Mouse (Mus musculus) ES-E14 (cell line): ENCODE results near the gene Best3.

Experiments
- CHD2 ChIP-seq: IDR thresholded peaks from 2 replicates; pipeline ENCODE4 v1.6.1; 2014; ENCODE audit warnings: mild to moderate bottlenecking, low read depth, low read length, inconsistent platforms
- ZC3H11A ChIP-seq: IDR thresholded peaks from 2 replicates; pipeline ENCODE4 v1.6.1; 2012; ENCODE audit warnings: low read depth, mild to moderate bottlenecking, inconsistent platforms, low read length, borderline replicate concordance
- ZNF384 ChIP-seq: IDR thresholded peaks from 2 replicates; pipeline ENCODE4 v1.6.1; 2012; ENCODE audit warnings: low read depth, low read length, inconsistent platforms

DNA sequence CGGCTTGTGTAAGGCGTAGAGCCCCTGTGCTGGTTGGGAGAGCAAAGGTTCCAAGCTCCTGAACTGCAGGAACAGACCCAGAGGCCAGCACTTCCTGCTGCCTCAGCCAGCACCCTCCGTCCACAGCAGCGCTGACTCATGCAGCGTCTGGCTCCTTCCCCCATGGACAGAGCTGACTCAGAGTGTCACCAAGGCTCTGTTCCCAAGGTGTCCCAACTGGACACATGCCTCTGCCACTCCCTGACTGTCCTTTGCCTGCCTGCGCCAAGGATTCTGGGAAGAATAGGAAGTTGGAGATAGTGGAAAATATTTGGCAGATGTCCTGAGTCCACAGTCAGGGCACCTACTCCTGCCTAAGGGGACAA is 10.1 kb downstream of the Best3 start:
- TF ChIP-seq ZC3H11A: no peak
- TF ChIP-seq CHD2: no peak
- TF ChIP-seq ZNF384: no peak
